Mouse (Mus musculus) layer of hippocampus, adult 2 months (tissue): ENCODE data around the gene Ttc34. TPM values are rescaled to one million over a fixed set of nuclear protein-coding genes. Genes with fewer than 3 reads are reported as not detected.

Source experiments
- DNase-seq, 2 experiments: peaks; one replicate each; pipeline ENCODE4 v3.0.0; 2022; ENCODE audit warnings: low spot score in 2 of 2
- H3K27ac ChIP-seq: fragments of 200-600 bp; 2 replicates; pipeline ENCODE4 v1.8.1; 2022
- H3K4me3 ChIP-seq: fragments of 200-600 bp; 2 replicates; pipeline ENCODE4 v1.8.1; 2022; ENCODE audit warnings: mild to moderate bottlenecking
- CTCF ChIP-seq: fragments of 200-600 bp; conservative IDR thresholded peaks from 2 replicates; pipeline ENCODE4 v1.8.1; 2022; ENCODE audit warnings: antibody characterized with exemption, mild to moderate bottlenecking, moderate library complexity
- total RNA-seq, 2 experiments: library from RNA; stranded (reverse); gene quantifications; 2 replicates each; pipeline ENCODE4 v1.2.3; 2021

The Ttc34 gene
- total RNA-seq, 2 experiments from 2014 or later, result 4.0 to 4.1 TPM

GRCm38 (mm10) chr4:154863436-154863935 lies 26.2 kb downstream of the Ttc34 start:
- Histone ChIP-seq H3K4me3 (no peak overlapping the region), H3K27ac (no peak overlapping the region)
- no peak for TF ChIP-seq CTCF
- peak in 1 of 2 experiments; percentile 6 for DNase-seq

- Histone ChIP-seq H3K27ac (peak overlapping the region; percentile 79), H3K4me3 (peak overlapping the region; percentile 54)
- TF ChIP-seq CTCF, result peak; percentile 77
- DNase-seq, result peak; percentile 88 to 90
Measured at GRCm38 (mm10) chr4:154864271-154864771, 27.1 kb downstream of the Ttc34 start.

GRCm38 (mm10) chr4:154864961-154865760 lies 27.9 kb downstream of the Ttc34 start:
- H3K27ac ChIP-seq, result peak overlapping the region; percentile 79; the same call in 1 of the 2 replicates
- TF ChIP-seq CTCF, result no peak
- peak overlapping the region; percentile 54; the same call in 1 of the 2 replicates for H3K4me3 ChIP-seq
- peak in 1 of 2 experiments; percentile 8 for DNase-seq

- peak in 1 of 2 experiments; percentile 5 for DNase-seq
- TF ChIP-seq CTCF, result no peak
- Histone ChIP-seq H3K27ac (no peak overlapping the region), H3K4me3 (no peak overlapping the region)
Measured at GRCm38 (mm10) chr4:154866391-154866790, 29.1 kb downstream of the Ttc34 start.

GRCm38 (mm10) chr4:154867257-154867656 lies 30.0 kb downstream of the Ttc34 start:
- DNase-seq, result peak in 1 of 2 experiments; percentile 3
- H3K27ac ChIP-seq, result no peak overlapping the region
- no peak for TF ChIP-seq CTCF
- H3K4me3 ChIP-seq, result no peak overlapping the region

DNA sequence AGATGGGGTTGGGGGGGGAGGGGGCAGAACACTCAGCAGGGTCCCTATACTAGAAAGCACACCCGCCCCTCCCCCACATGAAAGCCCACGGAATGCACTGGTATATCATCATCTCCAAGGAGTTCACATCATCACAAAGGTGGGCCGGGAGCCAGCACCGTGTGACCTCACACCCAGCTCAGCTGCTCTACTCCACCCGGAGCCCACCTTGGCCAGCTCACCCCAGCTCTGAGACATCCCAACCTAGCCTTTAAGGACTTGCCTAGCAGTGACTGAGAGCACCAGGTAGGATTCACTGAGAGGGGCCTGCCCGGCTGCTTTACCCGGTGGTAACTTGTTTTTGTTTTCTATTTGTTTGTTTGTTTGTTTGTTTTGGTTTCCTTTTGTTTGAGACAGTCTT lies 32.2 kb downstream of the Ttc34 start, which contains the start of gene Mmel1:
Mmel1 (plus strand) TSS at position 146 of the 400 bp plus-strand sequence.
- DNase-seq, result peak in 1 of 2 experiments; percentile 7
- no peak for TF ChIP-seq CTCF
- Histone ChIP-seq H3K4me3 (no peak within 1 kb of the TSS), H3K27ac (no peak within 1 kb of the TSS)

DNA sequence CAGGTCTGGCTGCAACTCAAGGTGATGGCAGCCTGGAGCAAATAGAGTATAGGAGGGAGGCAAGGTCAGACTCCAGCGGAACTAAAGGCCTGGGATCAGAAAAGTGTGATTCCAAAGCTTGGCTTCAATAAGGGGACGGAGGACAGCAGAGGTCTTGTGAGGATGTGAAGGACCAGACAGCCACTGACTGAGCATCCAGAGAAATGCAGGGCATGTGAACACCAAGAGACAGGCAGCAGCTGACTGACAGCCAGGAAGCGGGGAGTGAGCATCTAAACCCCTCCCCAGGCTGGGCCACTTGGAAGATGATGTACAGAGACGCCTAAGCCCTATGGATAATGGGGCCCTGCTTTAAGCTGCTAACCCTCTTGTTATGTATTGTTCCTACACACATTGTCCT lies 33.5 kb downstream of the Ttc34 start:
- no peak overlapping the region for H3K27ac ChIP-seq
- DNase-seq, result no peak
- TF ChIP-seq CTCF, result no peak
- no peak overlapping the region for H3K4me3 ChIP-seq

DNA sequence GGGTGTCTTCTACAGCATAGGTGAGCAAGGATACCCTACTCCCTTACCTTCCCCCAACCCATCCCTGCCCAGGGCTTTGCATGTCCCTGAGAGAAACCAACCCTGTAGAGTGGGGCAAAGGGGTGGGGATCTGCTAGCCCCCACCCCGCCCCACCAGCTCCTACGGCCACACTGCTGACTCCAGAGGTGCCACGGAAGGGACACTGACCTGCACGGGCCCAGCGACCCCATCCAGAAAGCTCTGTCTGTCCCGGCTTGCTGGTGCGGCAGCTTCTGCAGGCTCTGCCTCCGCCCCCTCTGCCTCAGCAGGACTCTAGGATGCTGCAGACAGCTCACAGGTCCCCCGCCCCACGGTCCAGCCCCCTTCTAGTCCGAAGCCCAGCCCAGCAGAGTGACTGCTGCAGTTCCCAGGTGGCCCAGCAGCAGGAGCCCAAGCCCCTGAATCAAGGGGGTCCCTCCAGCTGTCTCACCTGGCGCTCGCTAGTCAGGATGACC lies 34.5 kb downstream of the Ttc34 start:
- no peak for DNase-seq
- Histone ChIP-seq H3K4me3 (no peak overlapping the region), H3K27ac (no peak overlapping the region)
- 0 out of 2 replicates have a peak, but pooled peaks have one; percentile 23 for TF ChIP-seq CTCF

DNA sequence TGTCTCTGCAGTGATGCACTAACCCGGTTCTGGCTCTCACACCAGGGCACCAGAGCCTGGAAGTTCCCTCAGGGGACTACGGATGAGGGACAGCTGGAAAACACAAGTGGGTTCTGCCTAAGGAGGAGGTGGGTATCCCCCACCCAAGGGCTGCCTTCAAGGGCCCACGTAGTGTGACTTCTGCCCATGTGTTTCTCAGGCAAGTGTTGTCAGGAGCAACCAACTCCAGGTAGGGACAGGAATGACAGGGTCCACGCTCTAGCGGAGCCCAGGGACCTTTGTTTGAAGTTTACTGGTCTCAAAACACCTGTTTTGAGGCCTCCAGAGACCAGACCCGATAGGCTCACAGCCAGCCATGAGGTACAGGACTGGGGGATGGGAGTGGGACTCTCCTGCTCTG lies 35.9 kb downstream of the Ttc34 start:
- no peak for DNase-seq
- no peak for TF ChIP-seq CTCF
- no peak overlapping the region for H3K27ac ChIP-seq
- H3K4me3 ChIP-seq, result no peak overlapping the region

- peak; percentile 80 for TF ChIP-seq CTCF
- H3K27ac ChIP-seq, result peak overlapping the region; percentile 77
- DNase-seq, result peak; percentile 91 to 94
- peak overlapping the region; percentile 45 for H3K4me3 ChIP-seq
Measured at GRCm38 (mm10) chr4:154877864-154878548, 40.7 kb downstream of the Ttc34 start.

DNA sequence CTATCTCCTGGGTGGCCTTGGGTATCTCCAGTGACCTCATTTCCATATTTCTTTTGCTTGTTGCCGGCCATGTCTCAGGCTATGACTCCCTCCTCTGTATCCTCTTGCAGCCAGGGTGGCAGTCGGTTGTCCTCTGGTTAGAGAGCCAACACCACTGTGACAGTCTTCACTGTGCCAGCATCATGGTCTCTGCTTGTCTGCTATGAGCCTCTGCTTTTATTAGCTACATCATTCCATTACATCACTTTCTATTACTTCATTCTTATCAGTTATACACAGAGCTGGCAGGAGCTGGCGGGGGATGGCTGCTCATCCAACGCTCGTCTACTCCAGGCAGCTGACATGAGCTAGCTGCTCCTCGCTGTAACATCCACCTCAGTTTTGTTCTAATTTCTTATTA lies 43.5 kb downstream of the Ttc34 start:
- Histone ChIP-seq H3K27ac (no peak overlapping the region), H3K4me3 (no peak overlapping the region)
- DNase-seq, result peak in 1 of 2 experiments; percentile 34
- no peak for TF ChIP-seq CTCF

DNA sequence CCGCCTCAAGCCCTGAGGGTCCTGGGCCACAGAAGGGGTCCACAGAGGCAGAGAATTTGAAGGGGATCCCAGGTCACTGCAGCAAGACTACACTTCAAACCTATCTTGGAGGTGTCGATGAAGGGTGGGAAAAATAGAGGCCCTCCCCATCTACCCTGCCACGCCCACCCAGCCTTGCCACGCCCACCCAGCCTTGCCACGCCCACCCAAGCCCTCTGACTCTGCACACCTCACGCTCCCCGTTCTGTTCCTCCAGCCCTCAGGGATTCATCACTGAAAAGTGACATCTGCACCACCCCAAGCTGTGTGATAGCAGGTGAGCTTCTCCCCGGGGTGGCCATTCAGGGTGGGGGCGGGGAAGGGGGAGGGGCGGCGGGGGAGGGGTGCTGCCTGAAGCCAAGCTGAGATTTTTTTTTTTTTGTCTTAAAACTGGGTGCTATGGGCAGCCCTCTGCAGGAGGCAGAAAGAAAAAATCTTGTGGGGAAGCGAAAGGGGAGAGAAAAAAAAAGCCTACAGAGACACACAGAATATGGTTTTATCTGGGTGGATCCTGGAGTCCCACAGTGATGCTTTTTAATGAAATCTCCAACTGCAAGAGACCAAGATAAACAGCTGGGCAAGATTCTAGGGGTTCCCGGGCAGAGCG lies 44.9 kb downstream of the Ttc34 start:
- Histone ChIP-seq H3K27ac (no peak overlapping the region), H3K4me3 (no peak overlapping the region)
- TF ChIP-seq CTCF, result no peak
- DNase-seq, result no peak
